Mouse (Mus musculus) liver, embryonic 11.5 days (tissue): Measurements from ENCODE around the gene Ppp1r1b. TPM values are rescaled to one million over a fixed set of nuclear protein-coding genes. Genes with fewer than 3 reads are reported as not detected.
A peak's percentile ranks its signal among the peaks of the same experiment; 100 is the strongest.

ENCODE experiments used
- ATAC-seq: fragments of 200-750 bp; cut with Nextera tagmentation; replicated peaks from 2 replicates; pipeline ENCODE4 v1.8.0; 2017; ENCODE audit warnings: moderate number of reproducible peaks, mild to moderate bottlenecking, moderate TSS enrichment, moderate library complexity; ENCODE audit not compliant: low FRiP score
- DNase-seq: peaks from one replicate; pipeline ENCODE4 v3.0.0-alpha.2; 2017; ENCODE audit warnings: low spot score
- H3K27ac ChIP-seq: fragments of 300-500 bp; sonication (generic); 2 replicates; pipeline ENCODE4 v1.5.1; 2014; ENCODE audit warnings: mild to moderate bottlenecking, low read depth, low read length, control low read depth
- H3K27me3 ChIP-seq: fragments of 300-500 bp; sonication (generic); replicated peaks from 2 replicates; pipeline ENCODE4 v1.6.1; 2014; ENCODE audit warnings: low read length, mixed read lengths; ENCODE audit not compliant: control insufficient read depth, insufficient read depth
- H3K36me3 ChIP-seq: fragments of 300-500 bp; sonication (generic); 2 replicates; pipeline ENCODE4 v1.6.1; 2014; ENCODE audit warnings: mild to moderate bottlenecking, low read length, moderate library complexity, mixed read lengths; ENCODE audit not compliant: control insufficient read depth, insufficient read depth
- H3K4me1 ChIP-seq: fragments of 300-500 bp; sonication (generic); replicated peaks from 2 replicates; pipeline ENCODE4 v1.6.1; 2014; ENCODE audit warnings: low read length, mixed read lengths; ENCODE audit not compliant: control insufficient read depth, insufficient read depth
- H3K4me2 ChIP-seq: fragments of 300-500 bp; sonication (generic); 2 replicates; pipeline ENCODE4 v1.6.1; 2014; ENCODE audit warnings: mild to moderate bottlenecking, control low read depth, moderate library complexity
- H3K4me3 ChIP-seq: fragments of 300-500 bp; sonication (generic); 2 replicates; pipeline ENCODE4 v1.5.1; 2014; ENCODE audit warnings: low read depth, low read length, control low read depth
- H3K9ac ChIP-seq: fragments of 300-500 bp; sonication (generic); 2 replicates; pipeline ENCODE4 v1.6.1; 2014; ENCODE audit warnings: low read depth, low read length, control low read depth
- H3K9me3 ChIP-seq: fragments of 300-500 bp; sonication (generic); 2 replicates; pipeline ENCODE4 v1.6.1; 2016; ENCODE audit warnings: low read length, inconsistent platforms, mixed read lengths; ENCODE audit not compliant: control insufficient read depth
- WGBS: fragments of 180-500 bp; shearing (Covaris S2); extraction: QIAGEN DNeasy Blood & Tissue Kit; methylation state at CpG from one replicate; pipeline ENCODE4 v1.1.7; 2014; 5-methylcytosine and 5-hydroxymethylcytosine counted together
- polyA plus RNA-seq: library from polyadenylated mRNA; unstranded; fragments of >200 nt; fragmentation: Nextera tagmentation; extraction: Ambion mirVana; gene quantifications from 2 replicates; pipeline ENCODE4 v1.2.1, GENCODE M21; 2014

The Ppp1r1b gene
- polyA plus RNA-seq, 1 experiment from 2014 or later: 0.38 TPM

- Histone ChIP-seq H3K9ac (no peak overlapping the region), H3K27ac (no peak overlapping the region), H3K36me3 (no peaks in the 10 kb centered on the region), H3K9me3 (no peaks in the 10 kb centered on the region), H3K4me3 (no peak overlapping the region), H3K4me2 (no peak overlapping the region), H3K4me1 (peaks cover 27% of the 10 kb centered on the region), H3K27me3 (no peaks in the 10 kb centered on the region)
- no peak for ATAC-seq
- DNase-seq: no peak
- 88% methylated on average over 7 of the region's 7 CpGs for WGBS
These were observed 49.7 kb downstream of the Ppp1r1b start for GRCm38 (mm10) chr11:98397946-98398345.

GRCm38 (mm10) chr11:98400161-98400726 is 52.0 kb downstream of the Ppp1r1b start, which contains the start of gene Pgap3:
TSS of gene Pgap3 (minus strand) at chr11:98400490.
- Histone ChIP-seq H3K4me1 (peaks cover 5% of the 10 kb centered on the region; the same call in 1 of the 2 replicates), H3K9ac (peak within 1 kb of the TSS; percentile 83), H3K9me3 (no peaks in the 10 kb centered on the region), H3K4me3 (peak within 1 kb of the TSS; percentile 76), H3K36me3 (no peaks in the 10 kb centered on the region), H3K27ac (peak within 1 kb of the TSS; percentile 92), H3K27me3 (no peaks in the 10 kb centered on the region; the same call in 1 of the 2 replicates), H3K4me2 (peak within 1 kb of the TSS; percentile 82)
- WGBS: under 1% methylated on average over 40 of the region's 40 CpGs
- DNase-seq (peak; percentile 89), ATAC-seq (peak; percentile 89)

- no peak for ATAC-seq
- Histone ChIP-seq H3K9me3 (no peaks in the 10 kb centered on the region), H3K4me1 (peaks cover 4% of the 10 kb centered on the region; the same call in 1 of the 2 replicates), H3K9ac (peak overlapping the region; percentile 83), H3K27me3 (no peaks in the 10 kb centered on the region; the same call in 1 of the 2 replicates), H3K27ac (no peak overlapping the region; the same call in 1 of the 2 replicates), H3K4me3 (peak overlapping the region; percentile 76), H3K36me3 (no peaks in the 10 kb centered on the region), H3K4me2 (peak overlapping the region; percentile 82)
- no peak for DNase-seq
- WGBS: 54% methylated on average over 3 of the region's 3 CpGs
These were observed 52.6 kb downstream of the Ppp1r1b start for GRCm38 (mm10) chr11:98400816-98401215.

GRCm38 (mm10) chr11:98406621-98407020 is 58.4 kb downstream of the Ppp1r1b start:
- Histone ChIP-seq H3K4me1 (peaks cover 10% of the 10 kb centered on the region), H3K36me3 (no peaks in the 10 kb centered on the region), H3K9me3 (no peaks in the 10 kb centered on the region), H3K4me3 (no peak overlapping the region), H3K27me3 (peaks cover 26% of the 10 kb centered on the region), H3K27ac (no peak overlapping the region), H3K4me2 (no peak overlapping the region), H3K9ac (no peak overlapping the region)
- no peak for DNase-seq
- WGBS: 80% methylated on average over 6 of the region's 6 CpGs
- ATAC-seq: no peak

Other genes with a start within 250 kb of the Ppp1r1b start
- 10.8 and 13.8 TPM in 2 replicates for gene Fbxl20, start 198.0 kb upstream of the Ppp1r1b start, polyA plus RNA-seq
- 61.1 and 61.4 TPM in 2 replicates for gene Med1, start 155.1 kb upstream of the Ppp1r1b start, polyA plus RNA-seq
- 9.8 and 13.5 TPM in 2 replicates for gene Cdk12, start 145.3 kb upstream of the Ppp1r1b start, polyA plus RNA-seq
- 0.10 and 0.18 TPM in 2 replicates for gene Neurod2, start 18.8 kb upstream of the Ppp1r1b start, polyA plus RNA-seq
- 25.3 and 28.9 TPM in 2 replicates for gene Stard3, start 10.0 kb downstream of the Ppp1r1b start, polyA plus RNA-seq
- gene Tcap, start 35.4 kb downstream of the Ppp1r1b start, polyA plus RNA-seq: 0.65 and 0.89 TPM in 2 replicates
- gene Pnmt, start 38.0 kb downstream of the Ppp1r1b start, polyA plus RNA-seq: 0.53 and 0.88 TPM in 2 replicates
- gene Pgap3, start 52.1 kb downstream of the Ppp1r1b start, polyA plus RNA-seq: 6.4 and 8.5 TPM in 2 replicates
- 12.4 and 13.5 TPM in 2 replicates for gene Erbb2, start 64.1 kb downstream of the Ppp1r1b start, polyA plus RNA-seq
- 99.4 and 100 TPM in 2 replicates for gene Mien1, start 90.6 kb downstream of the Ppp1r1b start, polyA plus RNA-seq
- gene Grb7, start 98.0 kb downstream of the Ppp1r1b start, polyA plus RNA-seq: 33.2 and 34.1 TPM in 2 replicates
- 0.04 and 0.32 TPM in 2 replicates for gene Ikzf3, start 197.6 kb downstream of the Ppp1r1b start, polyA plus RNA-seq
- 0.40 and 0.42 TPM in 2 replicates for gene Zpbp2, start 202.7 kb downstream of the Ppp1r1b start, polyA plus RNA-seq
- gene Ormdl3, start 239.0 kb downstream of the Ppp1r1b start, polyA plus RNA-seq: 10.9 and 11.7 TPM in 2 replicates
- gene Lrrc3c, start 249.9 kb downstream of the Ppp1r1b start, polyA plus RNA-seq: not detected in 2 replicates